Comparison of ENCODE assay signal across 9 mouse cellular contexts in the genomic region with DNA sequence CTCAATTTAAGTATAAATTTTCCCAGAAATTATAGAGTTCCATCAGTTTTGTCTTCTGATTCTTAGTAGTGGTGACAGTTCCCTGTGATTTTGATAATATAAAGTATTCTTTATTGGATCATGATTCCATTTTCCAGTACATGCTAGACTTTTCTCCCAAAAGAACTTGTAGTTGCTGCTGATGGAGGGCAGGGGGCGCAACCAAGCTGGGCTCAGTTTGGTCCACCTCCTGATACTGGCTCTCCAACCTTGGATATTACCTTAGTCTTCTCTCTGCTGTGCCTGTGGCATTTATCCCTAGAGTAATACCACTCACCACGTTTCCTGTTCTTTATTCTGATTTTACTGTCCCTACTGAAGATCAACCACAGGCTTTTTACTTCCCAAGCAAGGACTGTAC. TPM values are rescaled to one million over a fixed set of nuclear protein-coding genes. Genes with fewer than 3 reads are reported as not detected.
DNase-seq lines count a peak whose midpoint lies in the region; ATAC-seq lines count a peak whose summit lies in the region.
"Had no signal": no experiment of that assay in that cellular context is flagged by ENCODE, and none has a peak within 500 bp of the region (broad histone marks: within the 10 kb centered on the region; RNA-seq: fewer than 3 reads in every experiment).

No protein-coding gene starts in this region.

- no peak overlapping the region for H3K4me3 ChIP-seq in liver, embryonic 12.5 days

- ATAC-seq in liver, embryonic 12.5 days: no peak

- no peaks in the 10 kb centered on the region for H3K27me3 ChIP-seq in liver, embryonic 12.5 days (replicated peaks)

- no peaks in the 10 kb centered on the region for H3K9me3 ChIP-seq in liver, embryonic 12.5 days (replicated peaks)

- H3K36me3 ChIP-seq in liver, embryonic 12.5 days: no peaks in the 10 kb centered on the region

- H3K4me1 ChIP-seq in liver, embryonic 12.5 days: peaks cover 24% of the 10 kb centered on the region

- no peak overlapping the region for H3K4me2 ChIP-seq in liver, embryonic 12.5 days

- intact Hi-C loops in gastrocnemius, postnatal 36 days (cut with DNase I): no loop called here

- WGBS in liver, embryonic 12.5 days (ENCODE audit: insufficient replicate concordance): 40% methylated on average over 2 of the region's 2 CpGs

- no peak overlapping the region for H3K27ac ChIP-seq in liver, embryonic 12.5 days

- H3K9ac ChIP-seq in liver, embryonic 12.5 days: no peak overlapping the region

- DNase-seq in adrenal gland, postnatal 10 days: peak; percentile 64
- DNase-seq in adrenal gland, adult 18-20 months (ENCODE audit: low spot score in 2 of 2): no peak
- peak; percentile 46 for DNase-seq in liver
- peak; percentile 21 for DNase-seq in R1 (ENCODE audit: low read depth, low spot score)
- peak; percentile 31 for DNase-seq in lung, postnatal 14 days
- no peak for DNase-seq in gastrocnemius, postnatal 36 days
- no peak for DNase-seq in right cerebral cortex, postnatal 14 days
- DNase-seq: heart, postnatal 10 days had no signal

RNA-seq across cellular contexts. Expression of a gene that starts 6.0 kb away (rescaled TPM):
- total RNA-seq in adrenal gland, postnatal 10 days (2021): 10 to 100 TPM; 23.5 to 27.0 TPM
- 10 to 100 TPM; 18.9 to 26.6 TPM for total RNA-seq in adrenal gland, adult 18-20 months (2021)
- 25.0 and 25.9 TPM in 2 replicates for polyA plus RNA-seq in liver, embryonic 12.5 days (2016; fragmentation: Nextera tagmentation; extraction: Ambion mirVana)
- total RNA-seq in gastrocnemius, postnatal 36 days (2021): 1 to 10 TPM; 7.3 to 9.0 TPM

Comparison
In these comparisons a context has a peak if more than half of its experiments do, and no peak if none do; other contexts are left out.
1. DNase-seq: peak in adrenal gland, postnatal 10 days (single experiment), liver (single experiment), R1 (single experiment) and lung, postnatal 14 days (single experiment); none in adrenal gland, adult 18-20 months (0 of 2), gastrocnemius, postnatal 36 days (0 of 2) and right cerebral cortex, postnatal 14 days (single experiment).